Mouse (Mus musculus) liver, embryonic 12.5 days (tissue): ENCODE measurements around the gene Mmp9. TPM values are rescaled to one million over a fixed set of nuclear protein-coding genes. Genes with fewer than 3 reads are reported as not detected.
A peak's percentile ranks its signal among the peaks of the same experiment; 100 is the strongest.

ENCODE experiments used
- ATAC-seq: fragments of 200-750 bp; cut with Nextera tagmentation; 2 replicates; pipeline ENCODE4 v1.8.0; 2017; ENCODE audit warnings: moderate number of reproducible peaks, mild to moderate bottlenecking, moderate library complexity
- H3K27ac ChIP-seq: fragments of 300-500 bp; sonication (generic); 2 replicates; pipeline ENCODE4 v1.5.1; 2016; ENCODE audit warnings: mild to moderate bottlenecking
- H3K27me3 ChIP-seq: fragments of 300-500 bp; sonication (generic); replicated peaks from 2 replicates; pipeline ENCODE4 v1.6.1; 2016; ENCODE audit warnings: mild to moderate bottlenecking, moderate library complexity
- H3K36me3 ChIP-seq: fragments of 300-500 bp; sonication (generic); 2 replicates; pipeline ENCODE4 v1.6.1; 2016; ENCODE audit warnings: mild to moderate bottlenecking, moderate library complexity
- H3K4me1 ChIP-seq: fragments of 300-500 bp; sonication (generic); 2 replicates; pipeline ENCODE4 v1.6.1; 2016
- H3K4me2 ChIP-seq: fragments of 300-500 bp; sonication (generic); 2 replicates; pipeline ENCODE4 v1.6.1; 2016; ENCODE audit warnings: mild to moderate bottlenecking, moderate library complexity
- H3K4me3 ChIP-seq: fragments of 300-500 bp; sonication (generic); 2 replicates; pipeline ENCODE4 v1.5.1; 2016; ENCODE audit warnings: mild to moderate bottlenecking, moderate library complexity
- H3K9ac ChIP-seq: fragments of 300-500 bp; sonication (generic); 2 replicates; pipeline ENCODE4 v1.6.1; 2016; ENCODE audit warnings: mild to moderate bottlenecking, moderate library complexity
- H3K9me3 ChIP-seq: fragments of 300-500 bp; sonication (generic); replicated peaks from 2 replicates; pipeline ENCODE4 v1.6.1; 2016; ENCODE audit warnings: mild to moderate bottlenecking, moderate library complexity
- WGBS: fragments of 180-500 bp; shearing (Covaris S2); methylation state at CpG from one replicate; pipeline ENCODE4 v1.1.7; 2016; ENCODE audit not compliant: insufficient replicate concordance; 5-methylcytosine and 5-hydroxymethylcytosine counted together
- polyA plus RNA-seq: library from polyadenylated mRNA; unstranded; fragments of >200 nt; fragmentation: Nextera tagmentation; extraction: Ambion mirVana; gene quantifications from 2 replicates; pipeline ENCODE4 v1.2.1, GENCODE M21; 2016

The Mmp9 gene
- polyA plus RNA-seq, 1 experiment from 2014 or later = 1.9 TPM

DNA sequence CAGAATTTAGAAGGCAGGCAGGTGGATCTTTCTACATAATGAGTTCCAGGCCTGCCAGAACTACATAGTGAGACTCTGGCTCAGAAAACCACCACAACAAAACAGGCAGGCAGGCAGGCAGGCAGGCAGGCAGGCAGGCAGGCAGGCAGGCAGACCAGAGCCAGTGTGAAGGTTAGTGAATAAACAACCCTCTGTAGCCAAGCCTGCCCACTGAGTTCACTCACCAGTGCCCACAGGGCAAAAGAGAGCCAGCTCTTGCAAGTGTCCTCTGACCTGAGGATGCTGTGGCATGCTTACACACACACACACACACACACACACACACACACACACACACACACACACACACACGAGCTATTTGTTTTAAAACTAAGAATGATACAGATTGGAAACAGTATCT lies 37.1 kb upstream of the Mmp9 start:
- Histone ChIP-seq H3K9ac (no peak overlapping the region), H3K9me3 (peaks cover 9% of the 10 kb centered on the region), H3K4me1 (peaks cover 12% of the 10 kb centered on the region), H3K4me2 (no peak overlapping the region), H3K27ac (no peak overlapping the region), H3K4me3 (no peak overlapping the region), H3K27me3 (no peaks in the 10 kb centered on the region), H3K36me3 (peaks cover 100% of the 10 kb centered on the region)
- ATAC-seq = no peak
- 64% methylated on average over 1 of the region's 1 CpGs for WGBS

DNA sequence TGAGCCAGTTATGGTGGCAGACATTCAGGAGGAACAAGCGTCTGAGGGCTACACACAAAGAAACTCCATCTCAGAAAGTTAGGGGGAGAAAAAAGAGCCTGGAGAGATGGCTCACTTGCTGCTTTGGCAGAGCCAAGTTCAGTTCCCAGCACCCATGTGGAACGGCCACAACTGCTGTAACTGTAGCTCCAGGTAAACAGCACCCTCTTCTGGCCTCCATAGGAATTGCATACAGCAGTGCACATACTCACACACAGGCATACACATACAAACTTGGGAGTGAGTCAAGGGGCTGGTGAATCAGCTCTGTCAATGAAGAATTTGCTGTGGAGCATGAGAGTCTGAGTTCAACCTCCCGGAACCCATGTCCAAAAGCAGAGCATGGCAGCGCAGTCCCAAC lies 34.5 kb upstream of the Mmp9 start:
- Histone ChIP-seq H3K9ac (no peak overlapping the region), H3K4me3 (no peak overlapping the region), H3K9me3 (peaks cover 9% of the 10 kb centered on the region), H3K4me2 (no peak overlapping the region), H3K4me1 (peaks cover 23% of the 10 kb centered on the region), H3K27me3 (no peaks in the 10 kb centered on the region), H3K27ac (no peak overlapping the region), H3K36me3 (peaks cover 85% of the 10 kb centered on the region)
- WGBS = 94% methylated on average over 4 of the region's 4 CpGs
- no peak for ATAC-seq

- no peak for ATAC-seq
- no peak overlapping the region for H3K9ac ChIP-seq
- H3K36me3 ChIP-seq = peaks cover 70% of the 10 kb centered on the region
- peaks cover 9% of the 10 kb centered on the region for H3K9me3 ChIP-seq
- H3K4me2 ChIP-seq = no peak overlapping the region
- no peak overlapping the region for H3K27ac ChIP-seq
- no peaks in the 10 kb centered on the region for H3K27me3 ChIP-seq
- no peak overlapping the region for H3K4me3 ChIP-seq
- H3K4me1 ChIP-seq = peaks cover 29% of the 10 kb centered on the region
- 91% methylated on average over 12 of the region's 12 CpGs for WGBS
These were observed 33.1 kb upstream of the Mmp9 start for GRCm38 (mm10) chr2:164907511-164907910.

GRCm38 (mm10) chr2:164908011-164908410 lies 32.6 kb upstream of the Mmp9 start:
- H3K27ac ChIP-seq = no peak overlapping the region
- no peaks in the 10 kb centered on the region for H3K27me3 ChIP-seq
- peaks cover 65% of the 10 kb centered on the region for H3K36me3 ChIP-seq
- peaks cover 9% of the 10 kb centered on the region for H3K9me3 ChIP-seq
- no peak overlapping the region for H3K4me2 ChIP-seq
- H3K9ac ChIP-seq = no peak overlapping the region
- no peak for ATAC-seq
- H3K4me1 ChIP-seq = peaks cover 33% of the 10 kb centered on the region
- WGBS = 91% methylated on average over 5 of the region's 5 CpGs
- H3K4me3 ChIP-seq = no peak overlapping the region

- peaks cover 44% of the 10 kb centered on the region for H3K4me1 ChIP-seq
- no peaks in the 10 kb centered on the region for H3K27me3 ChIP-seq
- WGBS = 87% methylated on average over 3 of the region's 3 CpGs
- no peak for ATAC-seq
- H3K9me3 ChIP-seq = peaks cover 9% of the 10 kb centered on the region
- H3K27ac ChIP-seq = peak overlapping the region; percentile 93; the same call in 1 of the 2 replicates
- H3K9ac ChIP-seq = peak overlapping the region; percentile 89; the same call in 1 of the 2 replicates
- peak overlapping the region; percentile 84; the same call in 1 of the 2 replicates for H3K4me3 ChIP-seq
- H3K36me3 ChIP-seq = peaks cover 58% of the 10 kb centered on the region
- H3K4me2 ChIP-seq = peak overlapping the region; percentile 89
These were observed 31.5 kb upstream of the Mmp9 start for GRCm38 (mm10) chr2:164909100-164909499.

- Histone ChIP-seq H3K9me3 (peaks cover 9% of the 10 kb centered on the region), H3K27me3 (no peaks in the 10 kb centered on the region), H3K36me3 (peaks cover 54% of the 10 kb centered on the region), H3K4me3 (peak overlapping the region; percentile 84), H3K9ac (peak overlapping the region; percentile 89), H3K27ac (peak overlapping the region; percentile 93), H3K4me1 (peaks cover 47% of the 10 kb centered on the region), H3K4me2 (peak overlapping the region; percentile 89)
- WGBS = 69% methylated on average over 1 of the region's 1 CpGs
- no peak for ATAC-seq
These were observed 31.0 kb upstream of the Mmp9 start for GRCm38 (mm10) chr2:164909542-164909941.

- Histone ChIP-seq H3K9me3 (peaks cover 9% of the 10 kb centered on the region), H3K4me1 (peaks cover 43% of the 10 kb centered on the region), H3K27me3 (no peaks in the 10 kb centered on the region), H3K36me3 (peaks cover 47% of the 10 kb centered on the region), H3K9ac (peak overlapping the region; percentile 89), H3K4me3 (peak overlapping the region; percentile 84), H3K27ac (peak overlapping the region; percentile 93), H3K4me2 (peak overlapping the region; percentile 89)
- ATAC-seq = peak; percentile 52
- WGBS = 3% methylated on average over 37 of the region's 37 CpGs
These were observed 30.1 kb upstream of the Mmp9 start for GRCm38 (mm10) chr2:164910360-164911061.

DNA sequence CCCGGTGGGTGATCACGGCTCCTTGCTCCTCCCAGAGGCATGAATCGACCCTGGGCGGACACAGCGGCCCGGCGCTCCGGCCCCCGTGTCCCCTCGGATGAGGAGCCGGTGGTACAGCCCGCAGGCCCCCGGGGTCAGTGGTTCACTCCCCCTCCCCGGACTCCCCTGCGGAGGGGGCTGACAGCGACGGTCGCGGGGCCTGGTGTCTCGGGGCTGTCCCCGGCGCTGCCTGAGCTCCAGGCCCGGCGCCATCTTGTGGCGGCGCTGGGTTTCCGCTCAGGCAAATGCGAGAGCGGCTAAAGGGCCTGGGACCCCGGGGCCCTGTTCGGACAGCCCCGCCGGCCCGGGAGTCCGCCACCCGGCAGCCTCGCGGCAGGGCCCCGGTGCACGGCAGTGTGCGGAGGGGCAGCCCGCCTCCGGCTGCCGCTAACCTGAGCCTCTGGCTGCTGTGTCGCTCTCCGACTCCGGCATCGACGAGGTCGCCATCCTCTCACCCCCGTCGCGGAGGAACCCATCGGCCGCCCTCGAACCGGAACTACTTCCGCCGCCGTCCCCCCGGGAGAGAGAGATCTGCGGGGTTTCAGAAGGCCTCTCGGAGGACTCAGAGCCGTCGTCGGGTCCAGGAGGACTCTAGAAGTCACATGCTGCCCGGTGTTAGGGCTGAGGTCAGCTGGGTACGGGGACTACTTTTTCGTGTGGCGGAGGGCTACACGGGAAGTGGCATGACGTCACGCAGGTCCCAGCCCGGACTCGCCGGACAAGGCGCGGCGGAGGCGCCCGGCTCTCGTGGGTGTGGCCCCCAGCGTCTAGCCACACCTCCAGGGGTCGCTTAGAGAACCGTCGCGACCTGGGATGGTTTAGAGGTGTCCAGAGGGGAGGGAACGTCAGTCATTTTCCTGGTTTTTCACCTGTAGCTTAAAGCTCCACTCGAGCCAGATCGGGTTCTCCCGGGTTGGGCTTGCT lies 29.2 kb upstream of the Mmp9 start, which contains the start of gene Zfp335:
TSS of gene Zfp335 (minus strand) at position 672 of the 963 bp plus-strand sequence.
- H3K4me3 ChIP-seq = peak within 1 kb of the TSS; percentile 84
- peak; percentile 83 for ATAC-seq
- H3K27ac ChIP-seq = peak within 1 kb of the TSS; percentile 93
- WGBS = under 1% methylated on average over 91 of the region's 91 CpGs
- H3K36me3 ChIP-seq = peaks cover 39% of the 10 kb centered on the region
- H3K27me3 ChIP-seq = no peaks in the 10 kb centered on the region
- H3K4me1 ChIP-seq = peaks cover 43% of the 10 kb centered on the region
- H3K9ac ChIP-seq = peak within 1 kb of the TSS; percentile 89
- peaks cover 4% of the 10 kb centered on the region for H3K9me3 ChIP-seq
- H3K4me2 ChIP-seq = peak within 1 kb of the TSS; percentile 89

GRCm38 (mm10) chr2:164912151-164912550 lies 28.4 kb upstream of the Mmp9 start:
- WGBS = 8% methylated on average over 12 of the region's 12 CpGs
- Histone ChIP-seq H3K9ac (peak overlapping the region; percentile 89), H3K9me3 (no peaks in the 10 kb centered on the region), H3K4me1 (peaks cover 43% of the 10 kb centered on the region), H3K27me3 (no peaks in the 10 kb centered on the region), H3K27ac (peak overlapping the region; percentile 93), H3K4me2 (peak overlapping the region; percentile 89), H3K36me3 (peaks cover 31% of the 10 kb centered on the region), H3K4me3 (peak overlapping the region; percentile 84)
- peak; percentile 44 for ATAC-seq

GRCm38 (mm10) chr2:164912749-164913427 lies 27.7 kb upstream of the Mmp9 start:
- H3K4me3 ChIP-seq = peak overlapping the region; percentile 84; the same call in 1 of the 2 replicates
- H3K36me3 ChIP-seq = peaks cover 24% of the 10 kb centered on the region
- peaks cover 44% of the 10 kb centered on the region for H3K4me1 ChIP-seq
- peak overlapping the region; percentile 89 for H3K4me2 ChIP-seq
- H3K27ac ChIP-seq = peak overlapping the region; percentile 93
- H3K27me3 ChIP-seq = no peaks in the 10 kb centered on the region
- H3K9ac ChIP-seq = peak overlapping the region; percentile 89
- no peak for ATAC-seq
- no peaks in the 10 kb centered on the region for H3K9me3 ChIP-seq
- WGBS = 64% methylated on average over 8 of the region's 9 CpGs

DNA sequence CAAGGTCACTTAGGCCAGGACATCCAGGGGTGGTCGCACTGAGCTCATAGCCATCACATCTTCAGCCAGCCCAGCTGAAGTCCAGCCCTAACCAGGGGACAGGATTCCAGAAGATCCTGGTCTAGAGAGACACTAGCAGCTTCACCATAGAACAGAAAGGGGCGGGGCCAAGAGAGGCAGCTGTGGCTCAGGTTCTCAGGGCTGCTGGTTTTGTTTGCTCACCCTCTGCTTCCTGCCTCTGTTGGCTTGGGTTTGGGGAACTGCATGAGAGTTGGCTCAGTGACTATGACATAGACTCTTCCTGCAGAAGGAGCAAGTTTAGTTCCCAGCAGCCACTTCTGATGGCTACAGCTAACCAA lies 27.2 kb upstream of the Mmp9 start:
- peak overlapping the region; percentile 73 for H3K27ac ChIP-seq
- peak overlapping the region; percentile 27; the same call in 1 of the 2 replicates for H3K4me2 ChIP-seq
- ATAC-seq = no peak

More for the DNA sequence above, 27.2 kb upstream of the Mmp9 start:
- Histone ChIP-seq H3K9me3 (no peaks in the 10 kb centered on the region), H3K4me3 (no peak overlapping the region), H3K4me1 (peaks cover 48% of the 10 kb centered on the region), H3K36me3 (peaks cover 18% of the 10 kb centered on the region), H3K27me3 (no peaks in the 10 kb centered on the region), H3K9ac (peak overlapping the region; percentile 1; the same call in 1 of the 2 replicates)
- WGBS = 60% methylated on average over 2 of the region's 2 CpGs
